Mouse (Mus musculus) adrenal gland, postnatal 0 days (tissue): ENCODE data around the gene Chd5. TPM values are rescaled to one million over a fixed set of nuclear protein-coding genes. Genes with fewer than 3 reads are reported as not detected.

Experiments used
- polyA plus RNA-seq: library from polyadenylated mRNA; unstranded; fragments of >200 nt; fragmentation: Nextera tagmentation; extraction: Ambion mirVana; gene quantifications from 2 replicates; pipeline ENCODE4 v1.2.1, GENCODE M21; 2015

The Chd5 gene
- polyA plus RNA-seq = 12.3 and 21.8 TPM in 2 replicates

DNA sequence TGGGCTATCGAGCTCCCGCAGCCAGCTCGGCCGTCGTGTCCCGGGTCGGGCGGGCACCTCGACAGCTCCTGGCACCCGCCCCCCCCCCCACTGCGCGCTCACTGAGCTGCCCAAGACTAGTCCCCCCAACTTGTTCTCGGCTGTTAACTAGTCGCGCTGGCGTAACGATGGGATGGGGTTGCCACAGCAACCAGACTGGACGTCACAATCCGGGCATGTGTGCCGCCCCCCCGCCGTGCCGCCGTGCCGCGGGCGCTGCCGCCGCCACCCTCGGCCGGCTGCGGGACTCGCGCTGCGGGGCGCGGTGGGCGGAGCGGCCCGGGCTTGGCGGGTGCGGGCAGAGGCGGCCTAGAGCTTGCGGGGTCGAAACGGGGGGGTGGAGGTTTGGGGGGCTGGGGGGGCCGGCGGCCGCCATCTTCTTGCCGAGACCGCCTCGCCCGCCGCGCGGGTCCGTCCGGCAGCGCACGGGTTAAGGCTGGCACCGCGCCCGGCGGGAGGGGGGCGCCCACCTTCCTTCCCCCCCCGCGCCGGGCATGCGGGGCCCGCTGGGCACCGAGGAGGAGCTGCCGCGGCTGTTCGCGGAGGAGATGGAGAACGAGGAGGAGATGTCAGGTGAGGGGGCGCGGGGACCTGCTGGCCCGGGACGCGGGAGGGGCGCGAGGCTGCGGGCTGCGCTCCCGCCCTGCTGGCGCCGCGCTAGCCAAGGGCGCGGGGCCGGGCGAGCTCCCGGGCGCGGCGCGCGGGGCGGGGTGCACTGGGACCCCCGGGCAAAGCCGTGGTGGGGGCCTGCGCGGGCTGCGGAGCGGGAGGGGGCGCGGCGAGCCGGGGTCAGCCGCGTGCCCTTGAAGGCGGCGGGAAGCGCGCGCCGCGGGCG is at the start of gene Chd5:
Gene Chd5 (plus strand): TSS at position 233 of the 874 bp plus-strand sequence.

DNA sequence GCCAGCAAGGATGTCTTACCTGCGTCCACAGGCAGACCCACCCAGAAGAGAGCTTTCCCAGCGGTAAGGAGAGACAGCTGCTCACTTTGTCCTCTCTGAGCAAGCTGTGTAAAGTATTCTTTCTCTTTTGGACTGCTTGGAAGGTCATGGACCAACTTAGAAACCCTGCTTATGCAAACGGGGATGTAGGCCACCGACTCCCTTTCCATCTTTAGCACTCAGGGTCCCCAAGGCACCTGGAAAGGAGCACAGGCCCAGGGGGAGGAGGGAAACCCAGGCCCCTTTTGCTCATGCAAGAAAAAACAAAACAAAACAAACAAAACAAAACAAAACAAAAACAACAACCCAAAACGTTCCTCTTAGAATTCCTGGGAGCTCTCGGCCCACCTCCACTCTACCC is 46.9 kb upstream of the Chd5 start, which contains the start of gene Hes3:
Gene Hes3 (minus strand): TSS at position 101 of the 400 bp plus-strand sequence.

DNA sequence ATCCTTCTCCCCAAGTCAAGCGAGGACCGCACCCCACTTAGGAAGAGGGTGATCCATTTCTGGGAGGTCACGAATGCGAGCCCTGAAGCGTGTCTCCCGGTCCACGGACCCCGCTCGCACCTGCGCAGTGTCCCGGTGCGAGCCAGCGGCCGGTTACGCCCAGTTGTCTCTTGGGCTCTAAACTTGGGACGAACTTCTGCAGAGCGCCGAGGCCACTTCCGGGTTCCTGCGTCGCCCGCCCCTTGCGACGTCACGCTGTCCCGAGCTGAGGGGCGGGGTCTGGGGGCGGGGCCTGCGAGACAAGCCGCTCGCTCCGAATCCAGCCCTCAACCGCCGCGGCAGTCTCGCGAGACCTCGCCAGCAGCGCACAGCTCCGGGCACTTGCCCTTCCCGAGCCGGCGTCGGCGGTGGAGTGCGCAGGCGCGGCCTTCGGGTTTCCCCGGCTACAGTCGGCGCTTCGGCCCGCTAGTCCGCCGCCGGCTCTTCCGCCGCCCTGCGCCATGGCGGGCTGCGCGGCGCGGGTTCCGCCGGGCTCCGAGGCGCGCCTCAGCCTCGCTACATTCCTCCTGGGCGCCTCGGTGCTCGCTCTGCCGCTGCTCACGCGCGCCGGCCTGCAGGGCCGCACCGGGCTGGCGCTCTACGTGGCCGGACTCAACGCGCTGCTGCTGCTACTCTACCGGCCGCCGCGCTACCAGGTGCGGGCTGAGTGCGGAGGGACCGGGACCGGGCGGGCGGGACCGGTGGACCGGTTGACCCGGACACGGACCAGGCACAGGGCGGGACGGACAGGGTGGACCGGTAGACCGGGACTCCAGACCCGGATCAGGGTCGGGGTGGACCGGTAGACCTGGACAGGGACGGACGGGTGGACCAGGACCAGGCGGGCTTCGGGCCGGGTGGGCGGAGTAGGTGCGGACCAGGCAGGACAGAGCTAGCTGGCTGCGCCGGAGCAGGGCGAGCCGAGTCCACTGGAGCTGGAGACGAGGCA is 41.3 kb upstream of the Chd5 start, which contains the start of gene Icmt:
Gene Icmt (plus strand): TSS at position 354 of the 988 bp plus-strand sequence.

DNA sequence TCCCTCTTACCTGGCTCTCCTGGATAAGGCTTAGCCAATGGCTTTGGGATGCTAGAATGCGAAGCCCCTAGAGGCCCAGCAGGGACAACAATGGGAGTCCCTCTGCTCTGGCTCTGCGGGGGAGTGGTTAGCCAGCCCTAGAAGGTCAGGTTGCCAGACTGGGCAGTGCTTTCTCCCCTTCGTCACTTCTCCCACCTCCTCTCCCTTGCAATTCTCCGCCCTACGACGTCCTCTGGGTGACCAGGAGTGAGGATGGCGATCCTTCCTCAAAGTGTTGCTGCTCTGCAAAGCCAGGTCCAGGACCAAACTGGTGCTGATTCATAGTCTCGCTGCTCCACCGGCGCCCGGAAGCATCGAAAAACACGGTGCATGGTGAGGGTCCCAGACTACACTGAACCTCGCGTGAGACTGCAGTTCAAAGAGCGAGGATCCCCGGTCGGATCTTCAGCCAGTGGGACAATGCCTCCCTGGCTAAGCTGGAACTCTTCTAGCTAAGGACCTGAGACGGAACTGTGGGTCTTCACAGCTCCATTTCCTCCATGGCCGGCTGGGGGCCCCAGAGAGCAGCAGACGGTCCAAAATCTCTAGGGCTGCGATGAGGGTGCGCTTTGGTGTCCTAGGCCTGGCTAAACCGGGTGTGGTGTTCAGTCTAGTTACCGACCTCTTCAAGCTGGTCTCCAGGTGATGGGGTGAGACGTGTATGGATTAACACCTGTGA is 19.8 kb upstream of the Chd5 start, which contains the start of gene Rnf207:
Gene Rnf207 (minus strand): TSS at position 477 of the 718 bp plus-strand sequence.

DNA sequence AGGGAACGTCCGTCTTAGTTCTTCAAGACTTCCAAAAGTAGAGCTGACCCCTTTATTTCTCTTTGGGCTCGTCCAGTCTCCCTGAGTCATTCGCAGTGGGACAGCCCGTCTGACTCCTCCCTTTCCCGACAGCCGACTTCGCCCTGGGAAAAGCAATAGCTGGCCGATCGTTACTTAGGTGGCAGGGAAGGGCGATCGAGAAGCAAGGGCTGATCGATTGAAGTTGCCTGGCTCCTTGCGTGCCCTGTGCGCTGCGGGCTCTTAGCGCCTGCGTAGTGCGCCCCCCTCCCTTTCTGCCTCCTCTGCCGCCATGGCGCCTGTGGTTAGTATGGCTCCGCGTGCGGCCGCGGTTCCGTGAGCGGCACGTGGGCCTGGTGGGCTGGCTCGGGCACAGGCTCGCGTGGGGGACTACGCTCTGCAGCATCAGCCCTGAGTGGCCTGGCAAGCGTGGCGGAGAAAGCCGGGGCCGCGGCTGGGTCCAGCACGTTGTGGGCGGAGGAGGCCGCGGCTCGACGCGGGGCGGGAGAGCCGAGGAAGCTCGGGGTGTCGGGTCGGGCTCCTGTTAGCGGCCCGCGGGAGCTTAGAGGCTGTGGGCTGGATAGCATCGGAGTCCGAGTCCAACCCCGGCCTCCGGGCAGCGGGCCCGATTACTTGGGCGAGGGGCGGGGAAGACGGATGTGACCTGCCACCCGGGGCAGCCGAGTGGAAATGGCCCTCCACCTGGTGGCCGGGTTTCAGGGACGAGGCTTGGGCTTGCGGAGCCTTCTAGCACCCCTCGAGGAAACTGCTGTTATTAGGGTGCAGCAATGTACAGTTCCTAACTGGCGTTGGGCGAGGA is 12.7 kb upstream of the Chd5 start, which contains the start of gene Rpl22:
Gene Rpl22 (plus strand): TSS at position 169 of the 838 bp plus-strand sequence.

Other genes with a start within 250 kb of the Chd5 start
- 0.20 and 0.75 TPM in 2 replicates for gene Tnfrsf25, start 222.7 kb upstream of the Chd5 start, polyA plus RNA-seq
- gene Espn, start 186.3 kb upstream of the Chd5 start, polyA plus RNA-seq = 1.3 and 3.3 TPM in 2 replicates
- 0.13 TPM in 1 of 2 replicates, not detected in the other for gene Hes2, start 179.8 kb upstream of the Chd5 start, polyA plus RNA-seq
- gene Acot7, start 160.5 kb upstream of the Chd5 start, polyA plus RNA-seq = 43.7 and 96.9 TPM in 2 replicates
- gene Gpr153, start 64.4 kb upstream of the Chd5 start, polyA plus RNA-seq = 6.7 and 13.1 TPM in 2 replicates
- not detected in 2 replicates for gene Hes3, start 47.0 kb upstream of the Chd5 start, polyA plus RNA-seq
- gene Icmt, start 41.4 kb upstream of the Chd5 start, polyA plus RNA-seq = 11.2 and 11.9 TPM in 2 replicates
- 0.39 and 0.55 TPM in 2 replicates for gene Rnf207, start 19.7 kb upstream of the Chd5 start, polyA plus RNA-seq
- gene Rpl22, start 12.9 kb upstream of the Chd5 start, polyA plus RNA-seq = 575 and 1,124 TPM in 2 replicates
- gene Nphp4, start 138.1 kb downstream of the Chd5 start, polyA plus RNA-seq = 1.2 and 1.4 TPM in 2 replicates
- gene Kcnab2, start 139.2 kb downstream of the Chd5 start, polyA plus RNA-seq = 4.7 and 6.9 TPM in 2 replicates